Mouse (Mus musculus) left cerebral cortex, postnatal 4 days (tissue): ENCODE measurements around the gene Gm21973. TPM values are rescaled to one million over a fixed set of nuclear protein-coding genes. Genes with fewer than 3 reads are reported as not detected.
A peak's percentile ranks its signal among the peaks of the same experiment; 100 is the strongest.

Experiments
- DNase-seq: peaks from one replicate; pipeline ENCODE4 v3.0.0-alpha.2; 2022
- intact Hi-C: fragments of 180-260 bp; cut with DNase I; formaldehyde crosslinking; loops from one replicate; pipeline ENCODE4 v1.15.1; 2025
- total RNA-seq, 2 experiments: library from RNA; stranded (reverse); gene quantifications; 2 replicates each; pipeline ENCODE4 v1.2.3; 2021

Gm21973 gene
- total RNA-seq, 2 experiments from 2014 or later = not detected

DNA sequence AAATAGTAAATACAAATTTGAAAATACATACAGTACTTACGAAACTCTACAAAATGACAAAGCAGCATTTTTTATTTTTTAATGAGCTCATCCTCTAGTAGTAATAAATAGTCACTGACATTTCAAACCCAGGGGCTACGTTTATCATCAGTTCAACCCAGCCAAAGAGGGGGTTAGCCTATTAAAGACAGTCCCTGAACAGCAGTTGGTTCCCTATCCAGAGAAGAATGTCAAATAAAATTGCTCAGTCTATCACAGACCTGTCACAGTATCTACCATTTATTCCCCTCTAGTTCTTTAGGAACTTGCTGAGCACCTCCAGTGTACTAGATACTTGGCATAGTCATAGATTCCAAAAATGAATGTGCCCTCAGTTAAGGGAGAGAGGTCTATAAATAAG is 62.1 kb downstream of the Gm21973 start:
- intact Hi-C loops = no loop called here
- no peak for DNase-seq

DNA sequence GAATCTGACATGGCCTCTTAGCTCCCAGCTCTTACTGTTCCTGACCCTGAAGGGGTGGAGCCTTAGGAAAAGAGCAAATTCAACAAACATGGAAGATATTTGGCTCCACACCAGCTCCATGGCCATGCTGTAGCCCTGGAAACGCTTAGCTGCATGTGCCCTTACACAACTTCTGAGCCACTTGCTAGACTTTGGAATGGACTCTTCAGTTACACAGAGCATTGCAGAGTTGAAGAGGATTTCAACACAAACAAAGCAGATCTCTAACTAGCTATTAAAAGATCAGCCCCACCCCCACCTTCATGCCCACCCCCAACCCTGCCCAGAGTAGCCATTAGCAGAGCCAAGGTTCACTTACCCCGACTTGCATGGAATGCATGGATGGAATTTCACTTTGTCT is 74.6 kb downstream of the Gm21973 start:
- DNase-seq = no peak
- intact Hi-C loops = no loop called here

DNA sequence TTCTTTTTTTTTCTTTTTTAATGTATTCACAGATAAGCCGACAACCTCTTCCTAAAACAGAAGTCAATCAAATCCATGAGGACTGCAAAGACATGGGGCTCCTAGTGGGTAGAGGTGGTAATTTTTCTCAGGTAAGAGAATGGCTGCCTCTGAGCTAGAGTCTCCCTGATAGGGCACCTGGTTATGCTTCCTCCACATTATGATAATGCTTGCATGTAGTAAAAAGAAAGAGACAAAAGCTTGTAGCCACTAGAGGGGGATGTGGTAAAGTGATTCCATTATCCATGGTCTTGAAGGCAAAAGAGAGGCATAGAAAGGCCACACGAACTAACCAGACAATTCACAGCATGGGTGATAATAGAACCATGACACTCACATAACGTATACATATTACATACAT is 75.2 kb downstream of the Gm21973 start:
- no peak for DNase-seq
- intact Hi-C loops = no loop called here

DNA sequence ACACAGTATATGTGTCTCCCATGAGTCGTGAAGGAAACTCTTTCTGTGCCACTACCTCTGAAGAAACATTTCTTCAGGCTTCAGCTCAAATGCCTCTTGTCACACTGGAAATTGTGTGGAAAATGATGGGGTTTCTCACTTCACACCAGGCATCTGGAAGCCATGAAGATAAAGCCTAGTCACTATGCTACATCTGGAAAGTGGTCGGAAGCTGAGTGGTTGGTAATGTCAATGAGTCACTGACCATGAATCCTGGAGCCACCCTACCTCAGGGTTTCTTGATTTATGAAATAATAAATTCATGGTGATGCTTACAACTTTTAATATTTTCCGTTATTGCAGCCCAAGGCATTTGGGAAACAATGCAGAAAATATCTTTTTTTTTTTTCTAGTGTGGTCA is 84.7 kb downstream of the Gm21973 start:
- DNase-seq = no peak
- intact Hi-C loops = no loop called here

DNA sequence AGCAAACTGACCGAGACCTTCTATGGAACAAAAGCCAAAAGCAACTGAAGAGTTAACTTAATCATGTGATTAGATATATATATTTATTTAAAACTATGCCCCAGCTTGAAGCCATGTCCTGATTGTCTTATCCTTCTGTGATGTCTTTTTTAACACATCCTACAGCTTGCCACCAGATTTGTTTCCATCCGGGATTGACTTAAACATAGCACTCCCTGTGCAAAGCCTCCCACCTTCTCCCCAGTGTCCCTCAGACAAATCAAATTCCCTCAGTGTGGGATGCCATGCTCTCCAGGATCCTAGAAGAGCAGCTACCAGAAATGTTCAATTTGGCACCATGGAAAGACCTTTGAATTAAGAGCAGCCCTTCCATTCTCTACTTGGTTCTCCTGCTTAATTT is 85.7 kb downstream of the Gm21973 start:
- intact Hi-C loops = no loop called here
- DNase-seq = no peak

DNA sequence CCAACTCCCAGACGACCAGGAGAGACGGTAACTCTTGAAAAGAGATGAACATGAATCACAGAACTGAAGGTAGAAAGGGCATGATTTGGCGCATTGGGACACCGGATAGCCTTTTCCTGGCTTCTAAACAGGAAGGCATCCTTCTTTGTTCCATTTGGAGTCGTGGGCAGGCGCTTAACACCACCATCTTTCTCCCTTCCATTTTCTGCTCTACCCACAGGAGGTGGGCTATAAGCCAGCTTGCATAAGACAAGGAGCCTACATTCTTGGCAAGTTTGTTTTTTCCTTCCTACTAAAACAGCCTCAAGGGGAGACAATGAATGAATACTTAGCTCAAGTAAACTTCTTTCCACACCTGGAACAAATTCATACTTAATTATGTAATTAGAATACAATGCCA is 88.5 kb downstream of the Gm21973 start:
- no peak for DNase-seq
- intact Hi-C loops = no loop called here

DNA sequence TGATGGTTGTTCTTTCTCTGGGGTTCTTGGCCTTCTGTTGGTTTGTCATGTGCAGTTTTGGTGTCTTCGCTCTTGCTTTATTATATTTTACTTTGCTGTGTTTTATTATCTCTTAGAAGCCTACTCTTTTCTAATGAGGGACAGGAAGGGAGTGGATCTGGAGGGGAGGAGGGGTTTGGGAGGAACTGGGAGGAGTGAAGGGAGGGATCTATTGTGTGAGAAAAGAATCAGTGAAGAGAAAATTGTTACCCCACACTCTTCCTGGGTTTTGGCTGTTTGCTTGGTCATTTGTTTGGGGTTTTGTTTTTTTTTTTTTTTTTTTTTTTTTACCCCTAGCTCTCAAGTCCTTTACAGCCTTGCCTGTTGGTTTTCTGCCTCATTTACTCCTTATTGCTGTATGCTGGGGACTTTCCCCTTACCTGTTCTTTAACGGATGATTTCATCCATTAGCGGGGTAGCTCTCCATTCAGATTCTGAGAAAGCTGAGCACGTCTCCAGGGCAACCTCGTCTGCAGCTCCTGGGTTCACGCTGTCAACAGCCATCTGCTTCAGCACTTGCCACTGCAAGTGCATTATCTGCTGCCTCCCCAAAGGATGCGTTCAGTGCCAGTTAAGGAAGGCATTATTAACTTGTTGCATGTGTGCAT is 96.1 kb downstream of the Gm21973 start:
- intact Hi-C loops = no loop called here
- DNase-seq = peak; percentile 7

DNA sequence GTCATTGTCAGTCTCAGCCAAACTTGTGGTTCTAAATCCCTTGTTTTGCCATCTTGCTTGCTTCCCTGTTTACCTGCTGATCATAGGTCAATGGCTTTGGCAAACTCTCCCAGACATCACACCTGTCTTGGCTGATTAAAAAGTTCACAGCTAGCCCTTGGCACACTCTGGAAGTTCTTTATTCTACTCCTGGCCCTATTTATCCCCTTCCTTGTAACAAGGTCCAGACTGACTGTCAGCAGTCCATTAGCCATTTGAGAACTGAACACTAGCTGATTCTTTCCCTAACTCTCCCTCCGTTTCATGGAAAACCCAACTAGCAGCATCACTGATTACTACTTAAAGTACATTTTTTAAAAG is 96.6 kb downstream of the Gm21973 start:
- intact Hi-C loops = no loop called here
- no peak for DNase-seq

Other genes with a start within 250 kb of the Gm21973 start
- 1 to 10 TPM in 1 of 2 experiments, under 1 TPM in 1; 0.94 to 1.9 TPM for gene Prlr, start 148.1 kb upstream of the Gm21973 start, total RNA-seq
- not detected for gene Agxt2, start 33.2 kb downstream of the Gm21973 start, total RNA-seq
- gene Dnajc21, start 145.1 kb downstream of the Gm21973 start, total RNA-seq = 10 to 100 TPM; 15.4 to 20.9 TPM
- 10 to 100 TPM; 24.3 to 26.0 TPM for gene Brix1, start 160.6 kb downstream of the Gm21973 start, total RNA-seq
- 10 to 100 TPM; 11.9 to 15.9 TPM for gene Rad1, start 160.6 kb downstream of the Gm21973 start, total RNA-seq
- gene Ttc23l, start 233.3 kb downstream of the Gm21973 start, total RNA-seq = not detected